Mouse (Mus musculus): ENCODE measurements around the gene Wfdc3.

Wfdc3 gene

GRCm38 (mm10) chr2:164745843-164746479 is at the start of gene Wfdc3, which contains the start of gene Dnttip1:
Gene Wfdc3, minus strand, starts transcription at chr2:164745931.
Gene Dnttip1, plus strand, starts transcription at chr2:164745983.
- peak; percentile 88 for DNase-seq (ENCODE audit: low spot score)

GRCm38 (mm10) chr2:164794293-164794692 is 48.6 kb upstream of the Wfdc3 start:
- DNase-seq (ENCODE audit: low spot score): peak; percentile 83

GRCm38 (mm10) chr2:164793772-164794171 is 48.0 kb upstream of the Wfdc3 start:
- DNase-seq (ENCODE audit: low spot score): no peak

- DNase-seq (ENCODE audit: low spot score): peak; percentile 61
Observed at GRCm38 (mm10) chr2:164793236-164793635, 47.5 kb upstream of the Wfdc3 start.

- DNase-seq (ENCODE audit: low spot score): no peak
Observed at GRCm38 (mm10) chr2:164792400-164793190, 46.9 kb upstream of the Wfdc3 start.

- no peak for DNase-seq (ENCODE audit: low spot score)
Observed at GRCm38 (mm10) chr2:164791841-164792261, 46.1 kb upstream of the Wfdc3 start.

GRCm38 (mm10) chr2:164790451-164790850 is 44.7 kb upstream of the Wfdc3 start:
- DNase-seq (ENCODE audit: low spot score): no peak

GRCm38 (mm10) chr2:164788411-164788810 is 42.7 kb upstream of the Wfdc3 start:
- DNase-seq (ENCODE audit: low spot score): peak; percentile 44

- no peak for DNase-seq (ENCODE audit: low spot score)
Observed at GRCm38 (mm10) chr2:164787779-164788178, 42.0 kb upstream of the Wfdc3 start.

- DNase-seq (ENCODE audit: low spot score): no peak
Observed at GRCm38 (mm10) chr2:164787032-164787431, 41.3 kb upstream of the Wfdc3 start.

GRCm38 (mm10) chr2:164786388-164786885 is 40.7 kb upstream of the Wfdc3 start:
- DNase-seq (ENCODE audit: low spot score): no peak

- peak; percentile 59 for DNase-seq (ENCODE audit: low spot score)
Observed at GRCm38 (mm10) chr2:164785481-164786387, 40.0 kb upstream of the Wfdc3 start, which contains the start of gene Snx21. Gene Snx21, plus strand, starts transcription at chr2:164785823.

GRCm38 (mm10) chr2:164784869-164785420 is 39.2 kb upstream of the Wfdc3 start:
- no peak for DNase-seq (ENCODE audit: low spot score)

- DNase-seq (ENCODE audit: low spot score): no peak
Observed at GRCm38 (mm10) chr2:164783926-164784581, 38.3 kb upstream of the Wfdc3 start.

- DNase-seq (ENCODE audit: low spot score): no peak
Observed at GRCm38 (mm10) chr2:164781876-164782275, 36.1 kb upstream of the Wfdc3 start.

GRCm38 (mm10) chr2:164779481-164780086 is 33.9 kb upstream of the Wfdc3 start, which contains the start of gene Tnnc2:
Gene Tnnc2, minus strand, starts transcription at chr2:164779967.
- DNase-seq (ENCODE audit: low spot score): no peak

GRCm38 (mm10) chr2:164778809-164779208 is 33.1 kb upstream of the Wfdc3 start:
- DNase-seq (ENCODE audit: low spot score): no peak

GRCm38 (mm10) chr2:164778015-164778287 is 32.2 kb upstream of the Wfdc3 start:
- no peak for DNase-seq (ENCODE audit: low spot score)

- DNase-seq (ENCODE audit: low spot score): no peak
Observed at GRCm38 (mm10) chr2:164777246-164778014, 31.7 kb upstream of the Wfdc3 start.

GRCm38 (mm10) chr2:164776801-164777200 is 31.1 kb upstream of the Wfdc3 start:
- no peak for DNase-seq (ENCODE audit: low spot score)
